Comparison of ENCODE assay signal across 17 mouse cellular contexts in genomic region chr12:72982616-72983015, GRCm38 (mm10). TPM values are rescaled to one million over a fixed set of nuclear protein-coding genes. Genes with fewer than 3 reads are reported as not detected.
DNase-seq lines count a peak whose midpoint lies in the region; ATAC-seq and TF ChIP-seq lines count a peak whose summit lies in the region.
"Had no signal": no experiment of that assay in that cellular context is flagged by ENCODE, and none has a peak within 500 bp of the region (broad histone marks: within the 10 kb centered on the region; RNA-seq: fewer than 3 reads in every experiment).

No protein-coding gene starts in this region.

- H3K4me2 ChIP-seq in heart, embryonic 13.5 days = no peak overlapping the region
- no peak overlapping the region for H3K4me2 ChIP-seq in lung, postnatal 0 days (replicated peaks; ENCODE audit: low read depth, low read length)
- no peak overlapping the region for H3K4me2 ChIP-seq in embryonic facial prominence, embryonic 14.5 days (ENCODE audit: low read depth, low read length)
- H3K4me2 ChIP-seq: forebrain, embryonic 12.5 days; liver, embryonic 15.5 days; midbrain, embryonic 13.5 days had no signal

- no peaks in the 10 kb centered on the region for H3K27me3 ChIP-seq in heart, embryonic 13.5 days (replicated peaks)
- H3K27me3 ChIP-seq in heart, embryonic 10.5 days (ENCODE audit: insufficient read depth, poor library complexity, severe bottlenecking) = 0 out of 2 replicates have a peak, but pooled peaks cover 3% of the 10 kb centered on the region
- no peaks in the 10 kb centered on the region for H3K27me3 ChIP-seq in lung, postnatal 0 days (replicated peaks; ENCODE audit: insufficient read depth, low read length)
- H3K27me3 ChIP-seq in embryonic facial prominence, embryonic 14.5 days (replicated peaks; ENCODE audit: control insufficient read depth, insufficient read depth, low read length) = no peaks in the 10 kb centered on the region

- TF ChIP-seq CTCF in lung, postnatal 0 days (IDR thresholded peaks at IDR 0.05) = no peak

- 0 out of 2 replicates have a peak overlapping the region, but pooled peaks have one; percentile 8 for H3K27ac ChIP-seq in heart, embryonic 13.5 days (replicated peaks)
- H3K27ac ChIP-seq in heart, embryonic 10.5 days = no peak overlapping the region
- peak overlapping the region; percentile 59 for H3K27ac ChIP-seq in lung, postnatal 0 days (ENCODE audit: low read length)
- peak overlapping the region; percentile 74 for H3K27ac ChIP-seq in embryonic facial prominence, embryonic 14.5 days (replicated peaks; ENCODE audit: low read depth, low read length)
- H3K27ac ChIP-seq: forebrain, embryonic 12.5 days; left cerebral cortex, adult 2 months; liver, embryonic 15.5 days; midbrain, embryonic 13.5 days had no signal

- H3K4me1 ChIP-seq in heart, embryonic 13.5 days = peaks cover 13% of the 10 kb centered on the region; the same call in 1 of the 2 replicates
- H3K4me1 ChIP-seq in heart, embryonic 10.5 days = no peaks in the 10 kb centered on the region
- H3K4me1 ChIP-seq in lung, postnatal 0 days (ENCODE audit: insufficient read depth, low read depth, low read length) = no peaks in the 10 kb centered on the region
- H3K4me1 ChIP-seq in embryonic facial prominence, embryonic 14.5 days (ENCODE audit: control insufficient read depth, insufficient read depth, low read length) = peaks cover 7% of the 10 kb centered on the region; the same call in 1 of the 2 replicates
- H3K4me1 ChIP-seq: forebrain, embryonic 12.5 days; liver, embryonic 15.5 days; midbrain, embryonic 13.5 days had no signal

- no peak overlapping the region for H3K9ac ChIP-seq in heart, embryonic 13.5 days
- no peak overlapping the region for H3K9ac ChIP-seq in lung, postnatal 0 days (replicated peaks; ENCODE audit: low read depth)
- no peak overlapping the region for H3K9ac ChIP-seq in embryonic facial prominence, embryonic 14.5 days (ENCODE audit: low read depth, low read length)
- H3K9ac ChIP-seq: forebrain, embryonic 12.5 days; liver, embryonic 15.5 days; midbrain, embryonic 13.5 days had no signal

- H3K36me3 ChIP-seq in heart, embryonic 13.5 days = no peaks in the 10 kb centered on the region
- no peaks in the 10 kb centered on the region for H3K36me3 ChIP-seq in heart, embryonic 10.5 days
- no peaks in the 10 kb centered on the region for H3K36me3 ChIP-seq in lung, postnatal 0 days (ENCODE audit: insufficient read depth, low read length)
- no peaks in the 10 kb centered on the region for H3K36me3 ChIP-seq in embryonic facial prominence, embryonic 14.5 days (ENCODE audit: control insufficient read depth, insufficient read depth, low read length)
- H3K36me3 ChIP-seq: forebrain, embryonic 12.5 days; liver, embryonic 15.5 days; midbrain, embryonic 13.5 days had no signal

- TF ChIP-seq EP300 in lung, postnatal 0 days (IDR thresholded peaks at IDR 0.05) = no peak

- no peaks in the 10 kb centered on the region for H3K9me3 ChIP-seq in heart, embryonic 13.5 days
- H3K9me3 ChIP-seq in heart, embryonic 10.5 days = no peaks in the 10 kb centered on the region
- H3K9me3 ChIP-seq in lung, postnatal 0 days (ENCODE audit: low read length) = no peaks in the 10 kb centered on the region
- H3K9me3 ChIP-seq in embryonic facial prominence, embryonic 14.5 days (ENCODE audit: control insufficient read depth, low read length) = no peaks in the 10 kb centered on the region
- H3K9me3 ChIP-seq: forebrain, embryonic 12.5 days; liver, embryonic 15.5 days; midbrain, embryonic 13.5 days had no signal

- H3K4me3 ChIP-seq in heart, embryonic 13.5 days = no peak overlapping the region
- no peak overlapping the region for H3K4me3 ChIP-seq in heart, embryonic 10.5 days
- no peak overlapping the region for H3K4me3 ChIP-seq in lung, postnatal 0 days (ENCODE audit: low read depth, low read length)
- H3K4me3 ChIP-seq in embryonic facial prominence, embryonic 14.5 days (ENCODE audit: low read depth, low read length) = no peak overlapping the region
- H3K4me3 ChIP-seq: forebrain, embryonic 12.5 days; left cerebral cortex, adult 2 months; liver, embryonic 15.5 days; midbrain, embryonic 13.5 days had no signal

- 79% methylated on average over 10 of the region's 10 CpGs for WGBS in heart, embryonic 13.5 days
- 78% methylated on average over 10 of the region's 10 CpGs for WGBS in heart, embryonic 10.5 days
- 61% methylated on average over 10 of the region's 10 CpGs for WGBS in lung, postnatal 0 days
- WGBS in embryonic facial prominence, embryonic 14.5 days = 74% methylated on average over 10 of the region's 10 CpGs

- ATAC-seq in heart, embryonic 13.5 days (ENCODE audit: extremely low read depth, insufficient number of reproducible peaks, low FRiP score, low TSS enrichment) = no peak
- peak; percentile 28; the same call in 1 of the 2 replicates for ATAC-seq in lung, postnatal 0 days
- no peak for ATAC-seq in embryonic facial prominence, embryonic 14.5 days (ENCODE audit: low read depth)
- no peak for ATAC-seq in megakaryocyte, adult 5-6 weeks (ENCODE audit: poor library complexity, severe bottlenecking)
- ATAC-seq: CD4-positive, CD25-positive, alpha-beta regulatory T cell, adult 4 months; midbrain, embryonic 13.5 days had no signal

- no peak for DNase-seq in heart, embryonic 10.5 days (ENCODE audit: low spot score)
- peak; percentile 44 for DNase-seq in lung, postnatal 0 days (ENCODE audit: low spot score)
- DNase-seq in lung, adult 18-20 months = no peak
- DNase-seq in embryonic facial prominence, embryonic 14.5 days (ENCODE audit: low spot score) = no peak
- DNase-seq in lung, postnatal 36 days = peak; percentile 4
- DNase-seq: cerebellum, adult 18-20 months; thymus, postnatal 4 days had no signal

RNA-seq across cellular contexts. Expression of gene 4930447C04Rik, which starts 42.0 kb away (rescaled TPM):
- polyA plus RNA-seq in heart, embryonic 13.5 days (2015; fragmentation: Nextera tagmentation; extraction: Ambion mirVana) = 2.0 and 3.1 TPM in 2 replicates
- polyA plus RNA-seq in heart, embryonic 10.5 days (2016; fragmentation: Nextera tagmentation; extraction: Ambion mirVana) = 4.3 and 4.8 TPM in 2 replicates
- polyA plus RNA-seq in lung, postnatal 0 days (2015; fragmentation: Nextera tagmentation; extraction: Ambion mirVana) = 0.08 and 0.17 TPM in 2 replicates
- polyA plus RNA-seq in embryonic facial prominence, embryonic 14.5 days (2014; fragmentation: Nextera tagmentation; extraction: Ambion mirVana) = 3.6 and 4.0 TPM in 2 replicates
- 0.13 and 0.59 TPM in 2 replicates for total RNA-seq in megakaryocyte, adult 5-6 weeks (2015)
- 0.59 TPM in 1 of 2 replicates, not detected in the other for total RNA-seq in megakaryocyte, adult 5-6 weeks (2017)

RNA-seq across cellular contexts. Expression of gene Six6, which starts 42.9 kb away (rescaled TPM):
- polyA plus RNA-seq in heart, embryonic 13.5 days (2015; fragmentation: Nextera tagmentation; extraction: Ambion mirVana) = not detected in 2 replicates
- polyA plus RNA-seq in heart, embryonic 10.5 days (2016; fragmentation: Nextera tagmentation; extraction: Ambion mirVana) = not detected in 2 replicates
- polyA plus RNA-seq in lung, postnatal 0 days (2015; fragmentation: Nextera tagmentation; extraction: Ambion mirVana) = not detected in 2 replicates
- 0.35 and 0.89 TPM in 2 replicates for polyA plus RNA-seq in embryonic facial prominence, embryonic 14.5 days (2014; fragmentation: Nextera tagmentation; extraction: Ambion mirVana)
- not detected in 2 replicates for total RNA-seq in megakaryocyte, adult 5-6 weeks (2015)
- total RNA-seq in megakaryocyte, adult 5-6 weeks (2017) = not detected in 2 replicates
- total RNA-seq: adrenal gland, adult 18-20 months; gastrocnemius, postnatal 36 days; left cerebral cortex, adult 2 months had no signal
- polyA plus RNA-seq: CD4-positive, CD25-positive, alpha-beta regulatory T cell, adult 4 months; liver, embryonic 15.5 days; neural tube, embryonic 11.5 days had no signal

Comparison
In these comparisons a context has a peak if more than half of its experiments do, and no peak if none do; other contexts are left out.
1. DNase-seq: peak in lung, postnatal 0 days (single experiment) and lung, postnatal 36 days (single experiment); none in heart, embryonic 10.5 days (single experiment), lung, adult 18-20 months (0 of 2) and embryonic facial prominence, embryonic 14.5 days (single experiment).